Mouse (Mus musculus): ENCODE data around the gene Kbtbd2. TPM values are rescaled to one million over a fixed set of nuclear protein-coding genes. Genes with fewer than 3 reads are reported as not detected.
A peak's percentile ranks its signal among the peaks of the same experiment; 100 is the strongest.

Kbtbd2 gene
- total and polyA plus RNA-seq, 2 experiments: 5.0 to 16.1 TPM

GRCm38 (mm10) chr6:56796668-56797141, 908 bp downstream of the Kbtbd2 start:
- Histone ChIP-seq H3K27ac (replicated peaks; ENCODE audit: insufficient read depth, low read depth, low read length) (peak overlapping the region; percentile 93), H3K4me1 (ENCODE audit: control insufficient read depth, insufficient read depth, low read length) (peaks cover 8% of the 10 kb centered on the region), H3K79me2 (ENCODE audit: control insufficient read depth, insufficient read depth, low read length) (peaks cover 27% of the 10 kb centered on the region; the same call in 1 of the 2 replicates), H3K9ac (ENCODE audit: low read depth, low read length) (peak overlapping the region; percentile 96), H3K36me3 (ENCODE audit: control insufficient read depth, insufficient read depth, low read length) (no peaks in the 10 kb centered on the region), H3K27me3 (ENCODE audit: control insufficient read depth, insufficient read depth, low read length) (no peaks in the 10 kb centered on the region), H3K4me3 (ENCODE audit: insufficient read depth, low read depth, low read length) (peak overlapping the region; percentile 93)
- under 1% methylated on average over 16 of the region's 16 CpGs for WGBS
- peak; percentile 75 for DNase-seq (ENCODE audit: extremely low read depth, low read depth, low spot score)
- TF ChIP-seq POLR2A (IDR thresholded peaks at IDR 0.05; ENCODE audit: extremely low read depth, insufficient read depth, low read length): no peak
- no peak for TF ChIP-seq CTCF (IDR thresholded peaks at IDR 0.05; ENCODE audit: low read depth, low read length)

GRCm38 (mm10) chr6:56796232-56796631, 1.4 kb downstream of the Kbtbd2 start:
- peaks cover 27% of the 10 kb centered on the region; the same call in 1 of the 2 replicates for H3K79me2 ChIP-seq (ENCODE audit: control insufficient read depth, insufficient read depth, low read length)
- no peaks in the 10 kb centered on the region for H3K36me3 ChIP-seq (ENCODE audit: control insufficient read depth, insufficient read depth, low read length)
- DNase-seq (ENCODE audit: extremely low read depth, low read depth, low spot score): no peak
- H3K27ac ChIP-seq (replicated peaks; ENCODE audit: insufficient read depth, low read depth, low read length): peak overlapping the region; percentile 93; the same call in 1 of the 2 replicates
- no peaks in the 10 kb centered on the region for H3K27me3 ChIP-seq (ENCODE audit: control insufficient read depth, insufficient read depth, low read length)
- H3K4me3 ChIP-seq (ENCODE audit: insufficient read depth, low read depth, low read length): peak overlapping the region; percentile 93
- TF ChIP-seq CTCF (IDR thresholded peaks at IDR 0.05; ENCODE audit: low read depth, low read length): no peak
- TF ChIP-seq POLR2A (IDR thresholded peaks at IDR 0.05; ENCODE audit: extremely low read depth, insufficient read depth, low read length): no peak
- H3K4me1 ChIP-seq (ENCODE audit: control insufficient read depth, insufficient read depth, low read length): peaks cover 8% of the 10 kb centered on the region
- H3K9ac ChIP-seq (ENCODE audit: low read depth, low read length): peak overlapping the region; percentile 70
- whole genome bisulfite sequencing: 1% methylated on average over 8 of the region's 8 CpGs

- Histone ChIP-seq H3K9ac (ENCODE audit: low read depth, low read length) (no peak overlapping the region), H3K4me3 (ENCODE audit: insufficient read depth, low read depth, low read length) (no peak overlapping the region), H3K4me1 (ENCODE audit: control insufficient read depth, insufficient read depth, low read length) (peaks cover 12% of the 10 kb centered on the region), H3K27ac (replicated peaks; ENCODE audit: insufficient read depth, low read depth, low read length) (no peak overlapping the region), H3K27me3 (ENCODE audit: control insufficient read depth, insufficient read depth, low read length) (no peaks in the 10 kb centered on the region), H3K36me3 (ENCODE audit: control insufficient read depth, insufficient read depth, low read length) (no peaks in the 10 kb centered on the region), H3K79me2 (ENCODE audit: control insufficient read depth, insufficient read depth, low read length) (peaks cover 32% of the 10 kb centered on the region; the same call in 1 of the 2 replicates)
- TF ChIP-seq POLR2A (IDR thresholded peaks at IDR 0.05; ENCODE audit: extremely low read depth, insufficient read depth, low read length) (no peak), CTCF (IDR thresholded peaks at IDR 0.05; ENCODE audit: low read depth, low read length) (no peak)
- WGBS: 74% methylated on average over 5 of the region's 5 CpGs
- no peak for DNase-seq (ENCODE audit: extremely low read depth, low read depth, low spot score)
These were observed 2.8 kb downstream of the Kbtbd2 start for GRCm38 (mm10) chr6:56794834-56795233.

GRCm38 (mm10) chr6:56789336-56789735, 8.3 kb downstream of the Kbtbd2 start:
- Histone ChIP-seq H3K27ac (replicated peaks; ENCODE audit: insufficient read depth, low read depth, low read length) (no peak overlapping the region), H3K4me1 (ENCODE audit: control insufficient read depth, insufficient read depth, low read length) (peaks cover 27% of the 10 kb centered on the region)

GRCm38 (mm10) chr6:56787668-56788067, 9.9 kb downstream of the Kbtbd2 start:
- Histone ChIP-seq H3K27ac (replicated peaks; ENCODE audit: insufficient read depth, low read depth, low read length) (no peak overlapping the region), H3K36me3 (ENCODE audit: control insufficient read depth, insufficient read depth, low read length) (peaks cover 10% of the 10 kb centered on the region), H3K4me3 (ENCODE audit: insufficient read depth, low read depth, low read length) (no peak overlapping the region), H3K27me3 (ENCODE audit: control insufficient read depth, insufficient read depth, low read length) (no peaks in the 10 kb centered on the region), H3K4me1 (ENCODE audit: control insufficient read depth, insufficient read depth, low read length) (peaks cover 34% of the 10 kb centered on the region), H3K79me2 (ENCODE audit: control insufficient read depth, insufficient read depth, low read length) (peaks cover 28% of the 10 kb centered on the region), H3K9ac (ENCODE audit: low read depth, low read length) (no peak overlapping the region)
- no peak for DNase-seq (ENCODE audit: extremely low read depth, low read depth, low spot score)
- 26% methylated on average over 2 of the region's 2 CpGs for WGBS
- TF ChIP-seq POLR2A (IDR thresholded peaks at IDR 0.05; ENCODE audit: extremely low read depth, insufficient read depth, low read length) (no peak), CTCF (IDR thresholded peaks at IDR 0.05; ENCODE audit: low read depth, low read length) (no peak)

More at GRCm38 (mm10) chr6:56789336-56789735, 8.3 kb downstream of the Kbtbd2 start:
- TF ChIP-seq CTCF (IDR thresholded peaks at IDR 0.05; ENCODE audit: low read depth, low read length): no peak
- no peak for TF ChIP-seq POLR2A (IDR thresholded peaks at IDR 0.05; ENCODE audit: extremely low read depth, insufficient read depth, low read length)
- Histone ChIP-seq H3K27me3 (ENCODE audit: control insufficient read depth, insufficient read depth, low read length) (no peaks in the 10 kb centered on the region), H3K36me3 (ENCODE audit: control insufficient read depth, insufficient read depth, low read length) (peaks cover 10% of the 10 kb centered on the region), H3K9ac (ENCODE audit: low read depth, low read length) (no peak overlapping the region), H3K79me2 (ENCODE audit: control insufficient read depth, insufficient read depth, low read length) (peaks cover 39% of the 10 kb centered on the region), H3K4me3 (ENCODE audit: insufficient read depth, low read depth, low read length) (no peak overlapping the region)
- 47% methylated on average over 3 of the region's 3 CpGs for WGBS
- no peak for DNase-seq (ENCODE audit: extremely low read depth, low read depth, low spot score)

- Histone ChIP-seq H3K36me3 (ENCODE audit: control insufficient read depth, insufficient read depth, low read length) (peaks cover 16% of the 10 kb centered on the region), H3K9ac (ENCODE audit: low read depth, low read length) (no peak overlapping the region), H3K4me3 (ENCODE audit: insufficient read depth, low read depth, low read length) (no peak overlapping the region), H3K27ac (replicated peaks; ENCODE audit: insufficient read depth, low read depth, low read length) (peak overlapping the region; percentile 39; the same call in 1 of the 2 replicates), H3K27me3 (ENCODE audit: control insufficient read depth, insufficient read depth, low read length) (no peaks in the 10 kb centered on the region), H3K79me2 (ENCODE audit: control insufficient read depth, insufficient read depth, low read length) (peaks cover 27% of the 10 kb centered on the region), H3K4me1 (ENCODE audit: control insufficient read depth, insufficient read depth, low read length) (peaks cover 32% of the 10 kb centered on the region)
- WGBS: 66% methylated on average over 5 of the region's 5 CpGs
- TF ChIP-seq POLR2A (IDR thresholded peaks at IDR 0.05; ENCODE audit: extremely low read depth, insufficient read depth, low read length): no peak
- no peak for TF ChIP-seq CTCF (IDR thresholded peaks at IDR 0.05; ENCODE audit: low read depth, low read length)
- no peak for DNase-seq (ENCODE audit: extremely low read depth, low read depth, low spot score)
These were observed 12.5 kb downstream of the Kbtbd2 start for GRCm38 (mm10) chr6:56785068-56785467.

Measured in liver, adult 2 months (tissue).